Mouse (Mus musculus) neural tube, embryonic 12.5 days (tissue): ENCODE results near the gene Zfp512b. TPM values are rescaled to one million over a fixed set of nuclear protein-coding genes. Genes with fewer than 3 reads are reported as not detected.

ENCODE experiments used
- ATAC-seq: fragments of 200-750 bp; cut with Nextera tagmentation; 2 replicates; pipeline ENCODE4 v1.8.0; 2017; ENCODE audit warnings: low read depth, mild to moderate bottlenecking, moderate TSS enrichment, moderate library complexity; ENCODE audit not compliant: low FRiP score
- H3K27ac ChIP-seq: fragments of 300-500 bp; sonication (generic); 2 replicates; pipeline ENCODE4 v1.5.1; 2016
- H3K27me3 ChIP-seq: fragments of 300-500 bp; sonication (generic); replicated peaks from 2 replicates; pipeline ENCODE4 v1.6.1; 2016; ENCODE audit warnings: mild to moderate bottlenecking
- H3K36me3 ChIP-seq: fragments of 300-500 bp; sonication (generic); 2 replicates; pipeline ENCODE4 v1.6.1; 2016; ENCODE audit warnings: mild to moderate bottlenecking
- H3K4me1 ChIP-seq: fragments of 300-500 bp; sonication (generic); 2 replicates; pipeline ENCODE4 v1.6.1; 2016
- H3K4me2 ChIP-seq: fragments of 300-500 bp; sonication (generic); replicated peaks from 2 replicates; pipeline ENCODE4 v1.6.1; 2016; ENCODE audit warnings: mild to moderate bottlenecking
- H3K4me3 ChIP-seq: fragments of 300-500 bp; sonication (generic); 2 replicates; pipeline ENCODE4 v1.5.1; 2016
- H3K9ac ChIP-seq: fragments of 300-500 bp; sonication (generic); 2 replicates; pipeline ENCODE4 v1.6.1; 2016; ENCODE audit warnings: mild to moderate bottlenecking
- H3K9me3 ChIP-seq: fragments of 300-500 bp; sonication (generic); 2 replicates; pipeline ENCODE4 v1.6.1; 2016; ENCODE audit warnings: mild to moderate bottlenecking
- WGBS: fragments of 180-500 bp; shearing (Covaris S2); methylation state at CpG from one replicate; pipeline ENCODE4 v1.1.7; 2016; 5-methylcytosine and 5-hydroxymethylcytosine counted together
- polyA plus RNA-seq: library from polyadenylated mRNA; unstranded; fragments of >200 nt; fragmentation: Nextera tagmentation; extraction: Ambion mirVana; gene quantifications from 2 replicates; pipeline ENCODE4 v1.2.1, GENCODE M21; 2016

Zfp512b gene
- polyA plus RNA-seq, 1 experiment from 2014 or later: 89.6 TPM

DNA sequence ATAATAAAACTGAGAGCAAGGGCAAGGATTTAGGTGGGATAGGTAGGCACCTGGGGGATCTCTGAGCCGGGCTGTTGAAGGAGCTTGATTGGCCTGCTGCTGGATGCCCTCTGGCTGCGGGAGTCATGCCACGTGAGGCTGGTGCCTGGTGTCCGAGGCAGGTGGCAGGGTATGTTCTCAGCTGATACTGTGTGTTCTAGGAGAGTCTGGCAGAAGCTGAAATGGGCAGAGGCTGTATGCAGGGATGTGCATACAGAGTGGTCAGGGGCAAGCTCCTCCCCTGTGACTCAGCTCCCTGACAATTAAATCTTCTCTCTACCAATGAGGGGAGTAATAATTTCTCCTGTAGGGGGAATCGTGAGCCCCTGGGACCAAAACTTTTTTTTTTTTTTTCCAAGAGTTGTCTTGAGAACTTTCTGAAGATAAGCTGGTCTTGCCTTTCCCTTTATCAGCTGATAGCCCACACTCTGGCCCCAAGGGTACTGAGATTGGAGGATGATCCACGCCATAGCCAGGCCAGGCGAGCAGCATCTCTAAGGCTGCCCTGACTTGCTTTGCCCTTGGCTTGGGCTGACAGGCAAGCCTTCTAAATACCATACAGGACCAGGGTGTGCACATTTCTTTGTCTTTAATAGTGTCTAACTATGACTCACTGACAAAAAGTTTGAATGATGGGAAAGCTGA is 4.9 kb upstream of the Zfp512b start:
- Histone ChIP-seq H3K4me3 (peak overlapping the region; percentile 9; the same call in 1 of the 2 replicates), H3K9me3 (no peaks in the 10 kb centered on the region), H3K27me3 (no peaks in the 10 kb centered on the region), H3K36me3 (peaks cover 18% of the 10 kb centered on the region; the same call in 1 of the 2 replicates), H3K9ac (no peak overlapping the region), H3K4me1 (peaks cover 32% of the 10 kb centered on the region), H3K27ac (no peak overlapping the region), H3K4me2 (peak overlapping the region; percentile 91)
- ATAC-seq: no peak
- 71% methylated on average over 7 of the region's 7 CpGs for WGBS

DNA sequence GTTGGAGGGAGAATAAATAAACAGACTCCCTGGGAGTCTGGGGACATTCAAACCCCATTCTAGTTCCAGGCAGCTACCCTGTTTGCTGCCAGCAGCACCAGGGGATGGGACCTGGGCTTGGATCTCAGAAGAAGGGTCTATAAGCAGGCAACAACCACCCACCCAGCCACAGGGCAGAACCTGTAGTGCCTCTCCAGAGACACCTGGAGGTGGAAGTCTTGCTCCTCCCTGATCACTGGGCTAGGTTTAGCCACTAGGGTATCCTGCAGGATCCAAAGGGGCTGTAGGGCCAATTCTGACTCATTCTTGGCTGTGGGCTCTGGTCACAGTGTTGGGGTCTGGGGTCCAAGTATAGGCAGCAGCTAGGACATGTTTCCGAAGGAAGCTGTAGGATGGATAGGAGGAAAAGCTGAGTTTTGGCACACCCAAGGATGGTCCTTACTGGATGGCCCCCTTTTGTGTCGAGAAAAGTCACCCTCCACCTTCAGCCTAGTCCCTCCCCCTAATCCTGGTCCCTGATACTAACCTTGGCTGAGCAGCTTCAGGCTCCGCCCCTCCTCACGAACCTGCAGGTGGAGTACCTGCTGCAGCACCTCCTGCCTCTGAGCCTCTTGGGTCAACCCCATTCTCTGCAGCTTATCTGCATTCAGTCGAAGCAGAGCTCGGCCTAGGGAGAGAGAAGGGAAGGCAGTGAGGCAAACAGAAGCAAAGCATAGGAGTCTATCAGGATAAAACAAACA is 3.8 kb upstream of the Zfp512b start:
- peak overlapping the region; percentile 19; the same call in 1 of the 2 replicates for H3K9ac ChIP-seq
- H3K4me2 ChIP-seq: no peak overlapping the region
- no peak overlapping the region for H3K27ac ChIP-seq
- no peak for ATAC-seq
- H3K4me3 ChIP-seq: no peak overlapping the region
- H3K4me1 ChIP-seq: peaks cover 29% of the 10 kb centered on the region
- no peaks in the 10 kb centered on the region for H3K27me3 ChIP-seq
- peaks cover 18% of the 10 kb centered on the region; the same call in 1 of the 2 replicates for H3K36me3 ChIP-seq
- WGBS: 62% methylated on average over 6 of the region's 6 CpGs
- no peaks in the 10 kb centered on the region for H3K9me3 ChIP-seq

DNA sequence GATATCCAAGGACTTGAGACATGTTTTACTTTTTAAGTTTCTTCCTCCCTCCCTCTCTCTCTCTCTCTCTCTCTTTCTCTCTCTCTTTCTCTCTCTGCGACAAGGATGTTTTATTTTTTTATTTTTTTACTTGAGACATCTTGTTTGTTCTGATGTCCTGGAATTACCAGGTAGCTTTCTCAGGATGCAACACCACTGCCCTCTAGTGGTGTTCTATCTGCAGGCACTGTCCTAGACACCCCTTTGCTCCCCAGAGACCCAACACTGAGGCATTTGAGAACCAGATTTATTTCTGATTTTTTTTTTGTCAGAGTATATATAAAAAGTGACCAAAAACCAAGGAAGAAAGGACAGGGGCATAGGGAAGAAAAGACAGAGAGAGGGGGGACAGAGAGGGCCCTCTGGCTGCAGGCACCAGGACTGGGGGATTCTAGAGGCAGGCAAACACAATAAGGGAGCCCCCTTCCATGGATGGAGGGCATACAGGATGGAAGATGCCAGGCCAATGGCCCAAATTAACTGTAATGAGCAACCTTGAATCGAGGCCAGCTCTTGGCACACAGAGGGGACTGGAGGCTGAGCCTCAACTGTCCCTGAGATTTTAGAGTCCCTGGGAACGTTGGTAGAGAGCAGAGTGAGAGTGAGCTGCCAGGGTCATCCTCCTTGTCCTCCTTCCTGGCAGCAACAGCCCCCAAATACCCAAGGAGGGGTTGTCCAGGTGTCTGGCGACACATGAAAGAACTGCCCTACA is 2.5 kb upstream of the Zfp512b start:
- Histone ChIP-seq H3K4me1 (peaks cover 30% of the 10 kb centered on the region), H3K4me2 (no peak overlapping the region), H3K27me3 (no peaks in the 10 kb centered on the region), H3K9ac (no peak overlapping the region), H3K4me3 (no peak overlapping the region), H3K27ac (no peak overlapping the region), H3K9me3 (no peaks in the 10 kb centered on the region), H3K36me3 (peaks cover 22% of the 10 kb centered on the region)
- WGBS: 85% methylated on average over 4 of the region's 4 CpGs
- no peak for ATAC-seq

DNA sequence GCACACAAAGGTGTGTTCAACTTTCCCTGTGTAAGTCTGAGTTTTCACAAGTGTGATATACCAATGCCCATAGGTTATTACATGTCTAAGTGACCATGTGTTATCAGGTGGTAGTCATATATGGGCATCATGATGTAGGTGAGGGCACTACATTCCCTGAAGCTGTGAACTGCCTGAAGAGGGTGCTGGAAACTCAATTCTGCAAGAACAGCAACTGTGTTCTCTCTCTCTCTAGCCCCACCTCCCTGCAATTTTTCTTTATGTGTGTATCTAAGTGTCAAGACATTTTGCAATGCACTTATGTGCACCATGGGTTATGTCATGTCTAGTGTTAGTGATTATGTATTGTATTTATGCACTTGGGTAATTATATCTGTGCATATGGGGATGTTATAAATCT is 1.3 kb upstream of the Zfp512b start:
- no peaks in the 10 kb centered on the region for H3K27me3 ChIP-seq
- H3K9me3 ChIP-seq: no peaks in the 10 kb centered on the region
- H3K4me2 ChIP-seq: no peak overlapping the region
- no peak overlapping the region for H3K27ac ChIP-seq
- H3K9ac ChIP-seq: no peak overlapping the region
- no peak overlapping the region for H3K4me3 ChIP-seq
- peaks cover 30% of the 10 kb centered on the region for H3K4me1 ChIP-seq
- peaks cover 34% of the 10 kb centered on the region for H3K36me3 ChIP-seq
- ATAC-seq: no peak

DNA sequence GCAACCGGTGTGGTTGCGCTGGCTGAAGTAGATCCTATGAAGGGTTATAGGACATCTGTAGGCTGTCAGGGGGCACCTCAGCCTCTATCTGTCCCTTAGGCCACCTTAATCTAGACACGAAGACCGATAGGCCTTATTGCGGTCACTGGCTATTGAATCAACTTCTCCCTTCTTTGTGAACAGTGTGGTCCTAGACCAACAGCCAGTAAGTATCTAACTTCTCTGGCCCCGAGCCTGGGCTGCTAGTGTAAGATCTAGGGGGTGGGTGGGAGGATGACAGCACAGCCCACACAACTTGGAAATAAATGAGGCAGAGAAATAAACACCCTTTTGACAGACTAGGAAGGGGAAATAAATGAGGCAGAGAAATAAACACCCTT is 429 bp upstream of the Zfp512b start:
- Histone ChIP-seq H3K27me3 (no peaks in the 10 kb centered on the region), H3K36me3 (peaks cover 43% of the 10 kb centered on the region), H3K4me3 (peak overlapping the region; percentile 93), H3K27ac (0 out of 2 replicates have a peak overlapping the region, but pooled peaks have one; percentile 46), H3K4me1 (peaks cover 26% of the 10 kb centered on the region), H3K9me3 (no peaks in the 10 kb centered on the region), H3K9ac (peak overlapping the region; percentile 89), H3K4me2 (peak overlapping the region; percentile 77)
- ATAC-seq: peak; percentile 17; the same call in 1 of the 2 replicates
- 7% methylated on average over 6 of the region's 6 CpGs for WGBS

DNA sequence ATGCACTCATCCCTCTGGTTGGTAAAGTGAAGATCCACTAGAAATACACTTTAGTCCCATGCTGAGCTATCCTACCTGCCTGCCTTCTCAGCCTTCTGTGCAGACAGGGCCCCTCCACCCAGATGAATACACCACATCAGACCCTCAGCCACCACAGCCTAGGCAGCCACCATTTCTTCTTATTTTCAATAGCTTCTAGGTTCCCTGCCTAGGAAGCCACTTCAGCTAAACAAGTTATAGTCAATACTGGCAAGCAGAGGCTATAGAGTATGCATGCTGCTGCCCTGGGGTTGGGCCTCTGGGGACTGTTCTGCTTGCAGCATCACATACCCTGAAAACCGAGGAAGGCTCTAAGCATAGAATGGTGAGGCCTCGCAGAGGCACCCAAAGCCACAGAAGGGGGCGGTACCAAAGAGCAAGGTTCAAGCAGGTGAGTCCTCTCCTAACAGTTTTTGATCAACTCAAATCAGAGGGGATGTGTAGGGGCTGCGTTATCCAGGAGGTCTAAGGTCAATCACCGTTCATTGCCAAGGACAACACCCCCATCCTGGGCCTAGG is 996 bp downstream of the Zfp512b start, which contains the start of gene Prpf6:
Gene Prpf6, plus strand, starts transcription at position 341 of the 558 bp plus-strand sequence.
- Histone ChIP-seq H3K27me3 (no peaks in the 10 kb centered on the region), H3K27ac (peak within 1 kb of the TSS; percentile 75), H3K4me1 (peaks cover 17% of the 10 kb centered on the region), H3K4me2 (peak within 1 kb of the TSS; percentile 77), H3K4me3 (peak within 1 kb of the TSS; percentile 93), H3K9ac (peak within 1 kb of the TSS; percentile 89), H3K36me3 (peaks cover 53% of the 10 kb centered on the region), H3K9me3 (no peaks in the 10 kb centered on the region)
- peak; percentile 6; the same call in 1 of the 2 replicates for ATAC-seq
- WGBS: 27% methylated on average over 5 of the region's 5 CpGs

DNA sequence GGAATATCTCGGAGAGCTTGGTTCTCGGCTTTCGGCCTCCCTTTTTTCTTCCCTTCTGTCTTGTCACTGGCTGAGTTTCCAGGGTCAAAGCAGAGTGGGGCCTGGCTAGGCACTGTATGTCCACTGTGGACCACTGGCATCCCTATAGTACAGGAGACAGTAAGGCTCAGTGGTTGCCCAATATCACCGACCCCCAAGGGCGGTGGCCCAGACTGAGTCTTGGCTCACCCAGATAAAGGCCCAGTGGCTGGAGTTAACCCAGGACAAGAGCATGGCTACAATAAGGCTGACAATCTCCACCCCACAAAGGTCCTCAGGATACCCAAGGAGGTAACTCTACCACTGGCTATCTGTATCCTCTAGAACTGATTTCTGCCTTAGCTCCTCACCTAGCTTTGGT is 2.1 kb downstream of the Zfp512b start:
- no peak overlapping the region for H3K4me3 ChIP-seq
- peaks cover 17% of the 10 kb centered on the region for H3K4me1 ChIP-seq
- 0 out of 2 replicates have a peak overlapping the region, but pooled peaks have one; percentile 13 for H3K9ac ChIP-seq
- H3K4me2 ChIP-seq: peak overlapping the region; percentile 77; the same call in 1 of the 2 replicates
- no peak overlapping the region for H3K27ac ChIP-seq
- H3K9me3 ChIP-seq: no peaks in the 10 kb centered on the region
- WGBS: 96% methylated on average over 5 of the region's 5 CpGs
- no peak for ATAC-seq
- H3K36me3 ChIP-seq: peaks cover 53% of the 10 kb centered on the region
- H3K27me3 ChIP-seq: no peaks in the 10 kb centered on the region

DNA sequence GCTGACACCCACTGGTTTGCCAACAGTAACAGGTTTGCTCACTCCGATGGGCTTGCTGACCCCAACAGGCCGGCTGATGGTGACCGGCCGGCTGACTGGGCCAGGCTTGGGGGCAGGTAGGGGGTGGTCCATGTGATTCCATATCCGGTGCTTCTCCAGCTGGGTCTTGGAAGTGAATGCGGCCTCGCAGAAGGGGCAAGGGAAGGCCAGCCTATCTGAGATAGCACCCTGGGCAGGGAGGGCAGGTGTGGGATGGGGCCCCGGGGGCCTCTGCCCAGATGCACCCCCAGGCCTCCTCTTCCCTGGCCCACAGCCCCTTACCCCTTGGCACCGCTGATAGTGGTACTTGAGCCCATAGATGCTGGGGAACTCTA is 2.9 kb downstream of the Zfp512b start:
- 95% methylated on average over 9 of the region's 9 CpGs for WGBS
- no peak overlapping the region for H3K9ac ChIP-seq
- no peak overlapping the region for H3K4me2 ChIP-seq
- no peaks in the 10 kb centered on the region for H3K27me3 ChIP-seq
- no peak overlapping the region for H3K4me3 ChIP-seq
- H3K36me3 ChIP-seq: peaks cover 57% of the 10 kb centered on the region
- no peak for ATAC-seq
- no peak overlapping the region for H3K27ac ChIP-seq
- H3K4me1 ChIP-seq: peaks cover 17% of the 10 kb centered on the region
- H3K9me3 ChIP-seq: no peaks in the 10 kb centered on the region

DNA sequence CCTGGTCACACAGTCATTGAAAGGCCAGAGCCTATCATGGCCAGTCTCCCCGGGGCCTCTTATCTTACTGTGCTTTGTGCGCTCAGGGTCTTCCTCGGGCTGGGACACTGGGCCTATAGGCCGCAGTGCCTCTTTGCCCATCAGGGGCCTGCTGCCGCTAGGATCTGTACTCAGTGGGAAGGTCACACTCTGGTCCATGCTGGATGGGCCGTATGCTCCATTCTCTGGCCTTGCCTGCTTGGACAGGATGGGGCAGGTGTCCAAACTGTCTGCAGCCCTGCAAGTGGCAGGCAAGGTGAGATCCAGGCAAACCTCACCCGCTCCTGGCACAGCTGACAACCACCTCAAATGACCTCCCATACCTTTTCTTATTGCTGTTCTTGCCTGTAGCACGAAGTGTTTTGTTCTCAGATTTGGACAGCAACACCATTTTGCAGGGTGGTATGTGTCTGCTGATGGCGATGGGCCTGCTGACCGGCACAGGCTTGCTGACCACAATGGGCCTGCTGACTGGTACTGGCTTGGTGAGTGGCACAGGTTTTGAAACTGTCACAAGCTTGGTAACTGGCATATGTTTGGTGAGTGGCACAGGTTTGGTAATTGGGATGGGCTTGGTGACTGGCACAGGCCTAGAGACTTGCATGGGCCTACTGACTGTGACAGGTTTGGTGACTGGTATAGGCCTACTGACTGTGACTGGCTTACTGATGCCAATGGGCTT is 3.4 kb downstream of the Zfp512b start:
- H3K9ac ChIP-seq: no peak overlapping the region
- no peak overlapping the region for H3K27ac ChIP-seq
- peaks cover 62% of the 10 kb centered on the region for H3K36me3 ChIP-seq
- no peak for ATAC-seq
- no peak overlapping the region for H3K4me3 ChIP-seq
- H3K27me3 ChIP-seq: no peaks in the 10 kb centered on the region
- peaks cover 17% of the 10 kb centered on the region for H3K4me1 ChIP-seq
- H3K4me2 ChIP-seq: no peak overlapping the region
- WGBS: 96% methylated on average over 10 of the region's 10 CpGs
- H3K9me3 ChIP-seq: no peaks in the 10 kb centered on the region

DNA sequence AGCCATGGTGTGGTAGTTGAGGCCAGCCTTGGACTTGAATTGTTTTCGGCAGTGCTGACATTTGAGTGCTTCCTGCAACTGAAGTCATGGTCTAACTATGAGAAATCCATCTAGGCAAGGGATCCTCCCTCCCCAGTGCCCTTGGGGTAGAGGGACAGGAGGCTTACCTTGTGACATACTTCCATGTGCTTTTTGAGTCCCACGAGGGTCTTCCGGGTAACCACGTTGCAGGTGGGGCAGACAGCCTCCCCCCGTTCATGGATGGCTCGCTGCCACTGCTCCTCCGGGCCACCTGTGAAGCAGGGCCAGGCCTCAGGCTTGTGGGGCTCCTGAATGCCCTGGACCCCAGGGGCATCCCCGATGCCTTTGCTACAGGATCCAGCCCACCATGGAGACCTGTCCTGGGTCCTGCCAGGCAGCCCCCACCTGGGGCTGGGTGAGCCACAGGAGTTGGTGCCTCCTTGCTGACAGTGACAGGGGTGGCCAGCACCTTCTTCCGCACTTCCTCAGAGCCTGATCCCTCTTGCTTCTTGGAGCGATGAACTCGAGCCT is 4.3 kb downstream of the Zfp512b start:
- H3K4me2 ChIP-seq: no peak overlapping the region
- H3K9ac ChIP-seq: no peak overlapping the region
- H3K4me1 ChIP-seq: peaks cover 16% of the 10 kb centered on the region
- ATAC-seq: no peak
- WGBS: 93% methylated on average over 11 of the region's 11 CpGs
- peaks cover 70% of the 10 kb centered on the region for H3K36me3 ChIP-seq
- no peak overlapping the region for H3K27ac ChIP-seq
- H3K27me3 ChIP-seq: no peaks in the 10 kb centered on the region
- no peaks in the 10 kb centered on the region for H3K9me3 ChIP-seq
- no peak overlapping the region for H3K4me3 ChIP-seq

DNA sequence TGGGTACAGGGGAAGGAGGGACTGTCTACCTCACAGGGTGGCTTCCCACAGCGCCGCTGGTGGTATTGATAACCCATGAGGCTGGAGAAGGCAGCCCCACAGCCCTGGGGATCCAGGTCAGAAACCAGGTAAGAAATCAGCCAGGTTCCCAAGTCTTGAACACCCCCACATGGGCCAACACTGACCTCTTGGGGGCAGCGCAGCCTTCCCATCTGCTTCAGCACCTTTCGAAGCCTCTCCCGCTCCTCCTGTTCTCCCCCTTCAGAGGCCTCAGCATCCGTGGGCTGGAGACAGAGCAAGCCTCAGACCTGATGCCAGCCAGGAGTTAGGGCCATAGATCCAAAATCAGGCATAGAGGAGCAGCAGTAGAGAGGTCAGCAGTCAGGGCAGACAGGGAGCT is 4.8 kb downstream of the Zfp512b start:
- H3K36me3 ChIP-seq: peaks cover 70% of the 10 kb centered on the region
- H3K4me3 ChIP-seq: no peak overlapping the region
- no peak for ATAC-seq
- H3K27me3 ChIP-seq: no peaks in the 10 kb centered on the region
- H3K4me2 ChIP-seq: no peak overlapping the region
- no peaks in the 10 kb centered on the region for H3K9me3 ChIP-seq
- no peak overlapping the region for H3K27ac ChIP-seq
- no peak overlapping the region for H3K9ac ChIP-seq
- peaks cover 12% of the 10 kb centered on the region for H3K4me1 ChIP-seq
- 88% methylated on average over 6 of the region's 6 CpGs for WGBS
